Mouse (Mus musculus) lung, adult 2 months (tissue): Measurements from ENCODE around the gene Siae. TPM values are rescaled to one million over a fixed set of nuclear protein-coding genes. Genes with fewer than 3 reads are reported as not detected.
A peak's percentile ranks its signal among the peaks of the same experiment; 100 is the strongest.

ENCODE experiments used
- DNase-seq: peaks from one replicate; pipeline ENCODE4 v3.0.0; 2022
- H3K4me1 ChIP-seq: fragments of 200-500 bp; 2 replicates; pipeline ENCODE4 v1.6.1; 2011; ENCODE audit warnings: low read length; ENCODE audit not compliant: control insufficient read depth, insufficient read depth
- H3K4me3 ChIP-seq: fragments of 200-500 bp; replicated peaks from 2 replicates; pipeline ENCODE3; 2011; ENCODE audit warnings: low read depth, mild to moderate bottlenecking, control low read depth, low read length; ENCODE audit errors: extremely low read depth
- CTCF ChIP-seq: fragments of 200-500 bp; IDR thresholded peaks from 2 replicates; pipeline ENCODE4 v1.5.1; 2011; ENCODE audit warnings: mild to moderate bottlenecking, low read length, control low read depth; ENCODE audit not compliant: insufficient read depth
- POLR2A ChIP-seq: fragments of 200-500 bp; IDR thresholded peaks from 2 replicates; pipeline ENCODE4 v1.6.1; 2011; ENCODE audit warnings: low read depth, mild to moderate bottlenecking, control low read depth, low read length, borderline replicate concordance; ENCODE audit errors: extremely low read depth
- WGBS: fragments of 180-500 bp; shearing (Covaris S2); methylation state at CpG from one replicate; pipeline ENCODE4 v1.1.7; 2018; 5-methylcytosine and 5-hydroxymethylcytosine counted together
- polyA plus RNA-seq: library from polyadenylated mRNA; depleted of rRNA; stranded (reverse); fragments of >200 nt; gene quantifications from 2 replicates; pipeline ENCODE4 v1.2.3, GENCODE M21; 2012

The Siae gene
- polyA plus RNA-seq, 1 experiment, result 9.3 TPM

GRCm38 (mm10) chr9:37656931-37657481 lies 101.5 kb downstream of the Siae start, which contains the start of gene Tbrg1:
Tbrg1 (minus strand) TSS chr9:37657312.
- TF ChIP-seq POLR2A (peak; percentile 73), CTCF (no peak)
- peak; percentile 90 for DNase-seq
- WGBS, result under 1% methylated on average over 36 of the region's 36 CpGs
- Histone ChIP-seq H3K4me3 (peak within 1 kb of the TSS; percentile 91), H3K4me1 (peaks cover 3% of the 10 kb centered on the region)

DNA sequence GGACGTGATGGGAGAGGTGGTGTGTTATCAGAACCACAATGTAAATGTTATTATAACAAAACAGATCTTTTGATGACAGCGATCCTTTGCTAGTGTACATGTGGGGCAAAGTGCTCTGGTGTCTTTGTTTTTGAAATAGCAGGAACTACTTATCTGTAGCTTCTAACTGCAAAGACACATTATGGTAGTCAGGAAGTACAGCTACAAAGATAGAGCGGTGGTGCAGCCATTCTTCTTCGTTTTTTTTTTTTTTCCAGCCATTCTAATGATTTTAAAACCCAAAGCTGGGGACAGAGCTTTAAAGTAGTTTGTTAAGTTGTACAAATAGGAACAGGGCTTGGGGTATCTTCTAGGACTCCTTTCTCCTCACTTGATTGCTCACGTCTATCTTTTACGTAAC lies 103.9 kb downstream of the Siae start:
- TF ChIP-seq POLR2A (no peak), CTCF (no peak)
- H3K4me3 ChIP-seq, result no peak overlapping the region
- 59% methylated on average over 6 of the region's 6 CpGs for WGBS
- peaks cover 3% of the 10 kb centered on the region for H3K4me1 ChIP-seq
- DNase-seq, result no peak

GRCm38 (mm10) chr9:37663210-37663609 lies 107.7 kb downstream of the Siae start:
- 68% methylated on average over 1 of the region's 1 CpGs for WGBS
- no peak overlapping the region for H3K4me3 ChIP-seq
- TF ChIP-seq POLR2A (no peak), CTCF (no peak)
- no peak for DNase-seq
- H3K4me1 ChIP-seq, result no peaks in the 10 kb centered on the region

- DNase-seq, result no peak
- Histone ChIP-seq H3K4me1 (no peaks in the 10 kb centered on the region), H3K4me3 (no peak overlapping the region)
- TF ChIP-seq POLR2A, result no peak
- no peak for TF ChIP-seq CTCF
- WGBS, result 62% methylated on average over 2 of the region's 2 CpGs
Measured at GRCm38 (mm10) chr9:37664604-37665003, 109.1 kb downstream of the Siae start.

DNA sequence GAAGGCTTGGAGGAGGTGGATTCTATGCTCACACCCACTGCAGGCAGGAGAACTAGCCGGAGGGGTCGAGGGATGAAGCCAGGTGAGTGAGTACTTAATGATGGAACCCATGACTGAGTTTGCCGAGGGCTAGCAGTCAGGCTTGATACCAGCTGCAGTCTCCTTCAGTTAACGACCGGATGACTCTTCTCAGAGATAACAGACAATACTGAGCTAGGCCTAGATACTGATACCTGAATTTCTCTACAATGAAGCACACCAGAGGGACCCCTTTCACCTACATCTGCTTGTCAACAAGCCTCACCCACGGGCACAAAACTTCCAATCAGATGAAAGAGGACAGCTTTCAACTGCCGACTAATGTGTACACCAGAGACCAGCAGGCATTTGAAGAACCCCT lies 110.5 kb downstream of the Siae start:
- Histone ChIP-seq H3K4me3 (no peak overlapping the region), H3K4me1 (no peaks in the 10 kb centered on the region)
- no peak for DNase-seq
- 71% methylated on average over 7 of the region's 7 CpGs for WGBS
- no peak for TF ChIP-seq CTCF
- no peak for TF ChIP-seq POLR2A

DNA sequence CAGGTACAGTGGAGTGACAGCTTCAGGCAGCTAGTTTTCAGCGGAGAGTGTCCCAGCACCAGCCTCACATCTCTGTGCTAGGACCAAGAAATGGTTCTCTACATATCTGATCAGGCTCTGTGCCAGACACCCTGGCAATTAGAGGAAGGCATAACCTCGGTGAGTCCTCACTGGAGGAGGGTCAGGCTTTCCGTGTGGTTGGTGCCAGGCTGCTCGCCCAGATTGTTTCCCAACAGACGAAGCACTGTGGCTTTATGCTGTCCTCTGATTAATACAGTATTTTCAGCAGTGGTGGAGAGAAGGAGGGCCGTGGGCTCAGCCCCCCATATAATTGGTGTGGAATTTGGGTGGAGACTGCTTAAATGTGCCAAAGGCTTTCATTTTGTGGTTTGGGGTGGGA lies 113.6 kb downstream of the Siae start, which contains the start of gene Panx3:
Gene Panx3 (minus strand): TSS at position 121 of the 400 bp plus-strand sequence.
- no peak for DNase-seq

DNA sequence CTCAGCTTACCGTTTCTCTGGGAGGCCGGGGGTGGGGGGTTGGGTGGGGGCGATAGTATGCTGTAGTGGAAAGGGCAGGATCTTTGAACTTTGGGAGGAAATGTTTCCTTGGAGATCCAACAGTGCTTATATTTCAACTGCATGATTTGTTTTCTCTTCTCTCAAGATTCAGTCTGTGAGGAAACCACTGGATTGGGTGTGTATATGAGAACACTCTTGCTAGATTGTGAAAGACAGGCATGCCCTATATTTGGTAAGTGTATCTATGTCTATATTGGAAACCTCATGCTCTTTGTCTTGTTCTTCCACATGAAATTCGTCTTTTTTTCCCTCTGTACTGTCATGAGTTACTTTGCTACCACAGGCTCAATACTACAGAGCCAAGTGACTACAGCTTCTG lies 114.2 kb downstream of the Siae start:
- Histone ChIP-seq H3K4me1 (no peaks in the 10 kb centered on the region), H3K4me3 (no peak overlapping the region)
- 39% methylated on average over 4 of the region's 4 CpGs for WGBS
- TF ChIP-seq CTCF (no peak), POLR2A (no peak)
- no peak for DNase-seq

More for the DNA sequence above, 113.6 kb downstream of the Siae start, which contains the start of gene Panx3:
- 51% methylated on average over 6 of the region's 6 CpGs for WGBS
- Histone ChIP-seq H3K4me3 (no peak within 1 kb of the TSS), H3K4me1 (no peaks in the 10 kb centered on the region)
- TF ChIP-seq POLR2A (no peak), CTCF (no peak)

- 91% methylated on average over 3 of the region's 3 CpGs for WGBS
- Histone ChIP-seq H3K4me1 (no peaks in the 10 kb centered on the region), H3K4me3 (no peak overlapping the region)
- TF ChIP-seq POLR2A (no peak), CTCF (no peak)
- no peak for DNase-seq
Measured at GRCm38 (mm10) chr9:37670261-37670660, 114.8 kb downstream of the Siae start.

DNA sequence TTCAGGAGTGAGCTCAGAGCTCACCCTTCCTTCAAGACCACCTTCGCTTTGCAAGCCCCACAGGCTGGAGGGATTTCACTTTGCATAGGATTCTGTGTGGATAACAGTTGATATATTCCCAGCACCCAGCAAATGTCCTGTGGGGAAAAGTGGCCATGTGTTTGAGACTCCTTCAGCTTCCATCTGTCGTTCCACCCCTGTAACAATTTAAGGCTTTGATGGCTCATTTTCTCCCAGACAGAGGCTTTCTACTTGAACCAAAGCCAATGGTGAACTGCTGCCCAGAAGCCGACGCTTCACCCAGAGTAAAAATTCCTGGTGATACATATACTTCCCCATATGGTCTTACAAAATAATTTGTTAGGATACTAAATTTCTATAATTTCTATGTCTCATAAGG lies 119.8 kb downstream of the Siae start:
- TF ChIP-seq CTCF (no peak), POLR2A (no peak)
- Histone ChIP-seq H3K4me3 (no peak overlapping the region), H3K4me1 (no peaks in the 10 kb centered on the region)
- 75% methylated on average over 4 of the region's 4 CpGs for WGBS
- DNase-seq, result no peak

DNA sequence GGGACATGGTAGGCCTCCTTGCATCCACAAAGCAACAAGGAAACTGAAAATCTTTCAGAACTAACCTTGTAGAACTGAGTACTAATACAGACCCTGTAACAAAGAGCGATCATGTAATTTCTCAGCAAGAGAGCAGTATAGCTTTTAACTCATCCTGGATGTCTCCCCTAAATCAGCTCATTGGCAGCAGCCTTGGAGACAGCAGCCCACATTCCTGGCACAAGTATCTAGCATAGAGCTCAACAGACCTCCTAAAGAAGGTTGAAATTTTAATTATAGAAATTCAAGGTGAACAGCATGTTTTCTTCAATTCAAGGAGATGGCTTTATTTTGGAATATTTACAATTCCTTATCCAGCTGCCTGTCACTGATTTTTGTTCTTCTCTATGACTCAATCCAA lies 125.6 kb downstream of the Siae start:
- 96% methylated on average over 1 of the region's 1 CpGs for WGBS
- DNase-seq, result no peak

DNA sequence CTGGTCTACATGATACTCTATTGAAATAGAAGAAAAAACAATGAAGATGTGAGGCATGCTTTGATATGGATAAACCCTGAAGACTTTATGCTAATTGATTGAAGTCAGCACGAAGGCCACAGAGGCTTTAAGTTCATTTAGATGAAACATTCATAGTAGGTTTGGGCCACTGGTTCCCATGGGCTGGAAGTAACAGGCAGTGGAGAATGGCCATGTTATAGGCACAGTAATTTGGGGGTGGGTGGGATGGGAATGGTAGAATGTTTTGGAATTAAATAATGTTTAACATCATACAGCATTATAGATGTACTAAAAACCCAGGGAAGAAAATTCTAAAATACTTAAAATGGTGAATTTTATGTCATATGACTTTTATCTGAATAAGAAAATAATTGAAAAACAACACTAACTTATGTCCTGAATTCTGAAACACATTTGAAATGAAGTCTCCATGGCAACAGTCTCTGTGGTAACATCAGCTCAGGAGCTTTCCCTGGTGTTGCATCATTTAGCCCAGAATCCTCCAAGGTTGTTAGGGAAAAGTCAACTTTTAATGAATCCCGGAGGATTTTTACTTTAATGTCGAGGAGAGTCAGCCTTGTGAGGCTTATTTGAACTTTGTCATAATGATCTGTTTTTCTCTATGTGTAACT lies 131.9 kb downstream of the Siae start:
- WGBS, result 78% methylated on average over 3 of the region's 3 CpGs

More for the DNA sequence above, 125.6 kb downstream of the Siae start:
- no peak for TF ChIP-seq CTCF
- TF ChIP-seq POLR2A, result no peak
- H3K4me1 ChIP-seq, result no peaks in the 10 kb centered on the region
- no peak overlapping the region for H3K4me3 ChIP-seq

More for the DNA sequence above, 131.9 kb downstream of the Siae start:
- Histone ChIP-seq H3K4me1 (no peaks in the 10 kb centered on the region), H3K4me3 (no peak overlapping the region)
- TF ChIP-seq POLR2A, result no peak
- no peak for DNase-seq
